In the genomic region with DNA sequence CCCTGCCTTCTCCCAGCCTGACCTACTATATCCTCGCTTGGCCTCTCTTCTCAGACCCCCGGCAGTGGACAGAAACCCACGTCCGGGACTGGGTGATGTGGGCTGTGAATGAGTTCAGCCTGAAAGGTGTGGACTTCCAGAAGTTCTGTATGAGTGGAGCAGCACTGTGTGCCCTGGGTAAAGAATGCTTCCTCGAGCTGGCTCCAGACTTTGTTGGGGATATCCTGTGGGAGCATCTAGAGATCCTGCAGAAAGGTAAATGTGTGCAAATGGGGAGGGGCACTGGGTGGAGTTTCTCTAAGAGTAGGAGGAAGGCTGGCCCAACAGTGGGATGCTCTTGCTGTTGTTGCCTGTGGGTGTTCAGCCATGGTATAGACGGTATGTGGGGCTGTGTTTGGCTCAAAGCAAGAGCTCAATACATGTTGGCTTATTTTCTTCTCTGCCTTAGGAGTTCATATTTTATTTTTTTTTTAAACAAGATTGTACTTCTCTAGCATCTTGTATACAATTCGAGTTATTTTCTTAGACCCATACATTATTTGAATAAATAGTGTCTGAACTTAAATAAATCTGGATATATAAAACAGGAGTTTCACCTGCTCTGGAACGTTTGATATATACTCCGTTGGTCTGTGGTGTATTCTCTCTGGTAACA, we compare ENCODE assay signal across 13 mouse cellular contexts.
"Had no signal": no experiment of that assay in that cellular context is flagged by ENCODE, and none has a peak within 500 bp of the region (broad histone marks: within the 10 kb centered on the region; RNA-seq: fewer than 3 reads in every experiment).

No protein-coding gene starts in this region.

- H3K4me1 ChIP-seq: limb, embryonic 15.5 days; midbrain, embryonic 12.5 days; midbrain, embryonic 15.5 days; stomach, embryonic 15.5 days had no signal

- H3K36me3 ChIP-seq: liver, embryonic 13.5 days; midbrain, embryonic 12.5 days; midbrain, embryonic 15.5 days had no signal

- H3K27ac ChIP-seq: limb, embryonic 12.5 days; limb, embryonic 15.5 days; liver, embryonic 13.5 days; macrophage; midbrain, embryonic 12.5 days; midbrain, embryonic 15.5 days; stomach, embryonic 15.5 days had no signal

- H3K27me3 ChIP-seq: limb, embryonic 12.5 days; limb, embryonic 15.5 days; liver, embryonic 13.5 days; midbrain, embryonic 15.5 days; stomach, embryonic 15.5 days had no signal

- DNase-seq: kidney, adult 18-20 months; kidney, adult 9 months; kidney, postnatal 14 days; kidney, postnatal 4 days; left cerebral cortex, postnatal 4 days; liver, embryonic 13.5 days; thymus, postnatal 36 days had no signal

- H3K4me2 ChIP-seq: limb, embryonic 12.5 days; limb, embryonic 15.5 days; liver, embryonic 13.5 days; midbrain, embryonic 12.5 days; midbrain, embryonic 15.5 days; stomach, embryonic 15.5 days had no signal

- ATAC-seq: midbrain, embryonic 15.5 days had no signal

- H3K4me3 ChIP-seq: limb, embryonic 12.5 days; limb, embryonic 15.5 days; liver, embryonic 13.5 days; midbrain, embryonic 12.5 days; midbrain, embryonic 15.5 days; stomach, embryonic 15.5 days had no signal

- H3K9ac ChIP-seq: limb, embryonic 12.5 days; limb, embryonic 15.5 days; liver, embryonic 13.5 days; midbrain, embryonic 12.5 days; midbrain, embryonic 15.5 days; stomach, embryonic 15.5 days had no signal

- H3K9me3 ChIP-seq: limb, embryonic 15.5 days; liver, embryonic 13.5 days; midbrain, embryonic 12.5 days; midbrain, embryonic 15.5 days; stomach, embryonic 15.5 days had no signal
